Mouse (Mus musculus) midbrain, embryonic 12.5 days (tissue): Measurements from ENCODE around the gene Mettl14. TPM values are rescaled to one million over a fixed set of nuclear protein-coding genes. Genes with fewer than 3 reads are reported as not detected.
"Not testable (repeated sequence)": the region's sequence is repeated elsewhere in the genome, so short reads cannot be mapped to it uniquely, and the experiment has no call there.

Experiments
- ATAC-seq: fragments of 200-750 bp; cut with Nextera tagmentation; 2 replicates; pipeline ENCODE4 v1.8.0; 2017; ENCODE audit warnings: low read depth, moderate TSS enrichment, moderate library complexity; ENCODE audit not compliant: low FRiP score
- H3K27ac ChIP-seq: fragments of 300-500 bp; sonication (generic); replicated peaks from 2 replicates; pipeline ENCODE4 v1.5.1; 2016; ENCODE audit warnings: mild to moderate bottlenecking
- H3K27me3 ChIP-seq: fragments of 300-500 bp; sonication (generic); 2 replicates; pipeline ENCODE4 v1.6.1; 2016; ENCODE audit warnings: mild to moderate bottlenecking
- H3K36me3 ChIP-seq: fragments of 300-500 bp; sonication (generic); 2 replicates; pipeline ENCODE4 v1.6.1; 2016
- H3K4me1 ChIP-seq: fragments of 300-500 bp; sonication (generic); 2 replicates; pipeline ENCODE4 v1.6.1; 2016
- H3K4me2 ChIP-seq: fragments of 300-500 bp; sonication (generic); replicated peaks from 2 replicates; pipeline ENCODE4 v1.6.1; 2016; ENCODE audit warnings: mild to moderate bottlenecking, moderate library complexity
- H3K4me3 ChIP-seq: fragments of 300-500 bp; sonication (generic); 2 replicates; pipeline ENCODE4 v1.5.1; 2016; ENCODE audit warnings: mild to moderate bottlenecking
- H3K9ac ChIP-seq: fragments of 300-500 bp; sonication (generic); replicated peaks from 2 replicates; pipeline ENCODE4 v1.6.1; 2016; ENCODE audit warnings: mild to moderate bottlenecking, moderate library complexity
- H3K9me3 ChIP-seq: fragments of 300-500 bp; sonication (generic); 2 replicates; pipeline ENCODE4 v1.6.1; 2016; ENCODE audit warnings: mild to moderate bottlenecking
- WGBS: fragments of 180-500 bp; shearing (Covaris S2); methylation state at CpG from one replicate; pipeline ENCODE4 v1.1.7; 2016; 5-methylcytosine and 5-hydroxymethylcytosine counted together
- polyA plus RNA-seq: library from polyadenylated mRNA; unstranded; fragments of >200 nt; fragmentation: Nextera tagmentation; extraction: Ambion mirVana; gene quantifications from 2 replicates; pipeline ENCODE4 v1.2.1, GENCODE M21; 2016

Mettl14 gene
- polyA plus RNA-seq, 1 experiment from 2014 or later: 37.5 TPM

GRCm38 (mm10) chr3:123391180-123391579 lies 5.3 kb upstream of the Mettl14 start:
- Histone ChIP-seq H3K27ac (no peak overlapping the region), H3K4me1 (no peaks in the 10 kb centered on the region), H3K9me3 (no peaks in the 10 kb centered on the region), H3K4me3 (no peak overlapping the region), H3K4me2 (no peak overlapping the region), H3K36me3 (no peaks in the 10 kb centered on the region), H3K27me3 (peaks cover 4% of the 10 kb centered on the region; the same call in 1 of the 2 replicates), H3K9ac (no peak overlapping the region)
- no peak for ATAC-seq
- 91% methylated on average over 4 of the region's 4 CpGs for WGBS

- Histone ChIP-seq H3K4me1 (peaks cover 19% of the 10 kb centered on the region), H3K9ac (peak overlapping the region; percentile 55), H3K27ac (peak overlapping the region; percentile 91), H3K4me2 (peak overlapping the region; percentile 55), H3K4me3 (peak overlapping the region; percentile 76)
- not testable (repeated sequence) for H3K27me3 ChIP-seq, H3K9me3 ChIP-seq, H3K36me3 ChIP-seq
- peak; percentile 81 for ATAC-seq
- 15% methylated on average over 12 of the region's 12 CpGs for WGBS
Measured at GRCm38 (mm10) chr3:123386157-123386780, 361 bp upstream of the Mettl14 start.

DNA sequence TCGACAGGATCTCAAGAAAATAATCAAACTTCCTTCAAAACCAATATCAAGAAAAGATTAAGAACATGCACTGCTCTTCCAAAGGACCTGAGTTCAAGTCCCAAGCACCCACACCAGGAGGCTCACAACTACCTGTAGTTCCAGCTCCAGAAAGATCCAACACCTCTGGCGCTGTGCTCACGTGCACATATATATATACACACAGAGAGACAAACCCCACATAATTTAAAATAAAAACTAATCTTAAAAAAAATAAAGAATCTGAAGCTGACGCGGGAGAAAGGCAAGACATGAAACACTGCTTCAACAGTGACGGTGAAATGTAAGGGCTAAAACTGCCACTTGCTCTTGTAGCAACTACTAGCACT lies 806 bp downstream of the Mettl14 start:
- H3K4me2 ChIP-seq: peak overlapping the region; percentile 70
- peak overlapping the region; percentile 69 for H3K27ac ChIP-seq
- peak overlapping the region; percentile 71 for H3K9ac ChIP-seq
- H3K27me3 ChIP-seq: peaks cover 4% of the 10 kb centered on the region; the same call in 1 of the 2 replicates
- peak overlapping the region; percentile 76 for H3K4me3 ChIP-seq
- peaks cover 10% of the 10 kb centered on the region; the same call in 1 of the 2 replicates for H3K36me3 ChIP-seq
- H3K4me1 ChIP-seq: peaks cover 19% of the 10 kb centered on the region
- H3K9me3 ChIP-seq: no peaks in the 10 kb centered on the region
- 9% methylated on average over 6 of the region's 6 CpGs for WGBS
- ATAC-seq: peak; percentile 16; the same call in 1 of the 2 replicates

GRCm38 (mm10) chr3:123384435-123384834 lies 1.5 kb downstream of the Mettl14 start:
- 94% methylated on average over 7 of the region's 7 CpGs for WGBS
- Histone ChIP-seq H3K4me3 (peak overlapping the region; percentile 76; the same call in 1 of the 2 replicates), H3K9me3 (no peaks in the 10 kb centered on the region), H3K36me3 (peaks cover 15% of the 10 kb centered on the region; the same call in 1 of the 2 replicates), H3K9ac (no peak overlapping the region), H3K27me3 (peaks cover 4% of the 10 kb centered on the region; the same call in 1 of the 2 replicates), H3K27ac (no peak overlapping the region), H3K4me1 (peaks cover 19% of the 10 kb centered on the region), H3K4me2 (peak overlapping the region; percentile 70)
- no peak for ATAC-seq

- no peaks in the 10 kb centered on the region for H3K4me1 ChIP-seq
- 91% methylated on average over 3 of the region's 3 CpGs for WGBS
- no peaks in the 10 kb centered on the region for H3K9me3 ChIP-seq
- no peak overlapping the region for H3K4me2 ChIP-seq
- H3K9ac ChIP-seq: no peak overlapping the region
- H3K27me3 ChIP-seq: no peaks in the 10 kb centered on the region
- H3K4me3 ChIP-seq: no peak overlapping the region
- H3K27ac ChIP-seq: no peak overlapping the region
- peaks cover 45% of the 10 kb centered on the region for H3K36me3 ChIP-seq
- no peak for ATAC-seq
Measured at GRCm38 (mm10) chr3:123376562-123376961, 9.3 kb downstream of the Mettl14 start.

DNA sequence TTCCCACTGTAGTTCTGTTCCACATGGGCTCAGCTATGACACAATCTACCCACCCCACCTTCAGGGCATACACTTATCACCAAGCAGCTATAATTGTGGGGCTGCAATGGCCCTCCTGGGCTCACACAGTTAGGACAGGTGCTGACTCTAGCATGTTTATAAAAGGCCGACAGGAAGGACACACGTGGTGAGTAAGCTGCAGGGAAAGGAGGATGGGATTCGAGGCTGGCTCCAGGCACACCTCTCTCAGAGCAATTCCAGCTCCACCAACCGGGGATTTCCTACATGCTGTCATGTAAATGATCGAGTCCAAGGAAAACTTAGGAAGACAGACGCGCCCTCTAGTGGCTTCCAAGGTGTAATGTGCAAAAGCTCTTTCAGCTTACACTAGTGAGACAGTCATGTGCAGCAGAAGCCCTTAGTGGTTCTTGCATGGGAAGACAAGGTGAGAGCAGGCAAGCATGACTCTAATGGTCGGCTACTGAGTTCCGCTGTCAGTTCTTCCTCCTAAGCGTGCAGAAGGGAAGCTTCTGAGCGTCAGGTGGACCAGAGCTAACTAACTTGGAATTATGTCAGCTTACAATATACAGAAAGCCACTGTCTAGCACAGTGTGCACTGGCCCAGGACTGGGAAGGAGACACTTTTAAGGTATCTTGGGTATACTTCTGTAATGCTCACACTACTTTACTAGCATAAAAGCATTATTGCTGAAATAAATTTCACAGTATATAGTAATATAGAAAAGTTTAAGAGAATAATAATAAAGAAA lies 14.0 kb downstream of the Mettl14 start:
- 36% methylated on average over 11 of the region's 11 CpGs for WGBS
- no peaks in the 10 kb centered on the region for H3K4me1 ChIP-seq
- no peaks in the 10 kb centered on the region for H3K27me3 ChIP-seq
- ATAC-seq: peak; percentile 74
- H3K27ac ChIP-seq: no peak overlapping the region
- no peaks in the 10 kb centered on the region for H3K9me3 ChIP-seq
- no peak overlapping the region for H3K4me2 ChIP-seq
- no peak overlapping the region for H3K4me3 ChIP-seq
- peaks cover 47% of the 10 kb centered on the region for H3K36me3 ChIP-seq
- H3K9ac ChIP-seq: no peak overlapping the region

- H3K9me3 ChIP-seq: no peaks in the 10 kb centered on the region
- no peak for ATAC-seq
- no peak overlapping the region for H3K27ac ChIP-seq
- WGBS: 96% methylated on average over 5 of the region's 5 CpGs
- no peak overlapping the region for H3K4me2 ChIP-seq
- no peaks in the 10 kb centered on the region for H3K27me3 ChIP-seq
- H3K4me3 ChIP-seq: no peak overlapping the region
- H3K36me3 ChIP-seq: peaks cover 45% of the 10 kb centered on the region
- H3K9ac ChIP-seq: no peak overlapping the region
- H3K4me1 ChIP-seq: no peaks in the 10 kb centered on the region
Measured at GRCm38 (mm10) chr3:123370927-123371326, 15.0 kb downstream of the Mettl14 start.

DNA sequence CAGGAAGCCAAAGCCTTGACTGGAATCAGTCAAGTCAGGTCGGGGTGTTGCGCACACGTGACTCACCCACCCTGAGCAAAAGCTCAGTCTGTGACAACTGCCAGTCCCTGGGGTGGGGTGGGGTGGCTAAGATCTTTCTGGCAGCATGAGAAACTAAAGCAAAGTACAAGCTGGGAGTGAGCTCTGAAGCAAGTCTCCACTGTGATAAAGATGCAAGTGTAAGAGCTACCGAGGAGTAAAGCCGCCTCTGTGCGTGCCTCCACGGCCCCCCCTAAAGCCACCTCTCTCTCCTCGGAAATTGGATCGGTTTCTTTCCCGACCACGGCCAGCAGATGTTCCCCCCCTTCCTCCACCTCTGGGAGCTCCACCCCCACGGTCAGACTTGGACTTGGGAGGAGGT lies 16.7 kb downstream of the Mettl14 start:
- H3K4me2 ChIP-seq: no peak overlapping the region
- no peak overlapping the region for H3K9ac ChIP-seq
- H3K36me3 ChIP-seq: peaks cover 37% of the 10 kb centered on the region
- no peak overlapping the region for H3K27ac ChIP-seq
- H3K27me3 ChIP-seq: no peaks in the 10 kb centered on the region
- WGBS: 94% methylated on average over 12 of the region's 12 CpGs
- no peak for ATAC-seq
- no peaks in the 10 kb centered on the region for H3K9me3 ChIP-seq
- H3K4me1 ChIP-seq: no peaks in the 10 kb centered on the region
- no peak overlapping the region for H3K4me3 ChIP-seq

- ATAC-seq, H3K27me3 ChIP-seq, H3K9ac ChIP-seq, H3K27ac ChIP-seq, H3K9me3 ChIP-seq, H3K4me2 ChIP-seq, H3K4me1 ChIP-seq, H3K4me3 ChIP-seq: not testable (repeated sequence)
- peaks cover 37% of the 10 kb centered on the region for H3K36me3 ChIP-seq
- WGBS: 93% methylated on average over 2 of the region's 2 CpGs
Measured at GRCm38 (mm10) chr3:123366820-123367219, 19.1 kb downstream of the Mettl14 start.

DNA sequence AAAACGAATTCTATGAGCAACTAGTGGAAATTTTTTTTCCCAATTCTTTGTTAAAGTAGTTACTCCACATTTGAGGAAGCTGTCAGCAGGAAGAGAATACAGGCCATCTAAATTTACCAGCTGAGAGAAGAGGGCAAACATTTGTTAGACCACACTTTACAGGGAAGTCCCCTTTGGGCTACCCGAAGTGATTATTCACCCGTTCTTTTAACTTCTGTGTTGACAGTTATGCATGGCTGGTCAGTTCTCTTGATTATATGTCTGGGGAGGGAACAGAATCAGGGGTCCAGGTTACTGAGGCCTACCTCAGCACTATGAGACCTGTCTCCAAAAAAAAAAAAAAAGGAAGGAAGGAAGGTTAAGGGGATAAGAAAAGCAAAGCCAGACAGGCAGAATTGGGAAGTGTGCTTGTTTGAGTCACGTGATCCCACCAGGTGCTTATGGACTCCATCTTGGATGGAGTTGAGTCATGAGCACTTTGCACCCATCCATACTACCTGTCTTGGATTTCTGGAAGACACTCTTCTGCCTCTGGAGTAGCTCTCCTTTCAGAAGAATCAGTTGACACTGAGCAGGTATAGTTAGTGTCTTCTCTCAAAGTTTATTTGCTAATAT lies 29.4 kb downstream of the Mettl14 start:
- Histone ChIP-seq H3K4me1 (no peaks in the 10 kb centered on the region), H3K36me3 (no peaks in the 10 kb centered on the region), H3K27ac (no peak overlapping the region), H3K4me2 (no peak overlapping the region), H3K9me3 (no peaks in the 10 kb centered on the region), H3K4me3 (no peak overlapping the region), H3K27me3 (no peaks in the 10 kb centered on the region), H3K9ac (no peak overlapping the region)
- no peak for ATAC-seq
- WGBS: 78% methylated on average over 4 of the region's 4 CpGs

DNA sequence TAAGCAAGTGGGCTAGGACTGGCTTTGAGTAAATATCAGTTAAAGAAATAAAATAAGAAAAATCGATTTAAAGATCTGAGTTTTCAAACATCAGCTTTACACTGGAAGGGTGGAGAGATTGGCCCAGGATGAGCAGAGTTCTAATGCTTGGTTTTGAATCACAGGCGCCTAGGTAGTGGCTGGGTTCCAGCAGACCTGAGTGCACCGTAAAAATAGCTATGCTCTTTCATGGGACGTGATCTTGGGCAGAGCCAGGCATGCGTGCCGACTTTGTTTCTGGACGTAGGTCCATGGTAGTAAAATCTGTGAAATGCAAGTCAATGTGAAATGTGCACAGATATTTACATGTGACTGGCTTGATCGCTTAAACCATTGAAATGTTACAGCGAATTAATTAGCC lies 31.5 kb downstream of the Mettl14 start:
- Histone ChIP-seq H3K9ac (no peak overlapping the region), H3K4me1 (no peaks in the 10 kb centered on the region), H3K27me3 (0 out of 2 replicates have a peak, but pooled peaks cover 3% of the 10 kb centered on the region), H3K27ac (no peak overlapping the region), H3K4me3 (no peak overlapping the region), H3K36me3 (no peaks in the 10 kb centered on the region), H3K4me2 (no peak overlapping the region), H3K9me3 (no peaks in the 10 kb centered on the region)
- no peak for ATAC-seq
- 94% methylated on average over 9 of the region's 9 CpGs for WGBS

- Histone ChIP-seq H3K9ac (no peak overlapping the region), H3K4me2 (no peak overlapping the region), H3K4me1 (no peaks in the 10 kb centered on the region), H3K27me3 (0 out of 2 replicates have a peak, but pooled peaks cover 3% of the 10 kb centered on the region), H3K36me3 (no peaks in the 10 kb centered on the region), H3K4me3 (no peak overlapping the region), H3K9me3 (no peaks in the 10 kb centered on the region), H3K27ac (no peak overlapping the region)
- ATAC-seq: peak; percentile 47; the same call in 1 of the 2 replicates
- WGBS: 90% methylated on average over 12 of the region's 12 CpGs
Measured at GRCm38 (mm10) chr3:123353661-123354060, 32.2 kb downstream of the Mettl14 start.
